Comparison of ENCODE assay signal across 12 mouse cellular contexts in genomic region chr13:51852560-51853190, GRCm38 (mm10). TPM values are rescaled to one million over a fixed set of nuclear protein-coding genes. Genes with fewer than 3 reads are reported as not detected.
DNase-seq lines count a peak whose midpoint lies in the region; ATAC-seq and TF ChIP-seq lines count a peak whose summit lies in the region.
"Had no signal": no experiment of that assay in that cellular context is flagged by ENCODE, and none has a peak within 500 bp of the region (broad histone marks: within the 10 kb centered on the region; RNA-seq: fewer than 3 reads in every experiment).

No protein-coding gene starts in this region.

- H3K4me1 ChIP-seq in heart, embryonic 13.5 days, result peaks cover 59% of the 10 kb centered on the region
- peaks cover 31% of the 10 kb centered on the region for H3K4me1 ChIP-seq in lung, embryonic 16.5 days (replicated peaks; ENCODE audit: control insufficient read depth, insufficient read depth, low read length)
- H3K4me1 ChIP-seq in lung, adult 2 months (ENCODE audit: control insufficient read depth, insufficient read depth, low read length), result peaks cover 10% of the 10 kb centered on the region; the same call in 1 of the 2 replicates

- peaks cover 7% of the 10 kb centered on the region for H3K79me2 ChIP-seq in myocyte (ENCODE audit: control insufficient read depth, insufficient read depth)

- no peak for TF ChIP-seq CTCF in lung, adult 2 months (IDR thresholded peaks at IDR 0.05; ENCODE audit: insufficient read depth, low read length)

- no peak for TF ChIP-seq POLR2A in lung, adult 2 months (IDR thresholded peaks at IDR 0.05; ENCODE audit: borderline replicate concordance, extremely low read depth, low read depth, low read length)
- TF ChIP-seq POLR2A in myocyte (IDR thresholded peaks at IDR 0.05; ENCODE audit: insufficient read length, low read depth), result no peak

- H3K4me3 ChIP-seq in heart, embryonic 13.5 days, result no peak overlapping the region
- H3K4me3 ChIP-seq in lung, embryonic 16.5 days (ENCODE audit: low read length), result no peak overlapping the region
- H3K4me3 ChIP-seq in lung, adult 2 months (replicated peaks; ENCODE audit: extremely low read depth, low read depth, low read length), result no peak overlapping the region
- H3K4me3 ChIP-seq in myocyte, result no peak overlapping the region
- H3K4me3 ChIP-seq: liver, embryonic 15.5 days; midbrain, embryonic 13.5 days had no signal

- intact Hi-C loops in heart, postnatal 14 days (cut with DNase I), result no loop called here

- H3K9me3 ChIP-seq in heart, embryonic 13.5 days, result no peaks in the 10 kb centered on the region
- H3K9me3 ChIP-seq in lung, embryonic 16.5 days (ENCODE audit: control insufficient read depth, low read length), result no peaks in the 10 kb centered on the region
- H3K9me3 ChIP-seq: liver, embryonic 15.5 days; midbrain, embryonic 13.5 days had no signal

- peaks cover 7% of the 10 kb centered on the region; the same call in 1 of the 2 replicates for H3K27me3 ChIP-seq in heart, embryonic 13.5 days (replicated peaks)
- H3K27me3 ChIP-seq in lung, embryonic 16.5 days (ENCODE audit: control insufficient read depth, insufficient read depth, low read depth, low read length), result no peaks in the 10 kb centered on the region; the same call in 1 of the 2 replicates
- no peaks in the 10 kb centered on the region for H3K27me3 ChIP-seq in myocyte (ENCODE audit: control insufficient read depth, insufficient read depth, insufficient read length)
- H3K27me3 ChIP-seq: liver, embryonic 15.5 days had no signal

- no peak for DNase-seq in heart, postnatal 14 days
- DNase-seq in lung, adult 2 months, result no peak
- DNase-seq in adipocyte (ENCODE audit: low spot score), result peak; percentile 44
- DNase-seq in frontal cortex, postnatal 36 days (ENCODE audit: low spot score in 2 of 2), result no peak
- DNase-seq in spleen, postnatal 14 days (ENCODE audit: low spot score in 2 of 2), result no peak
- DNase-seq: cerebellum, postnatal 36 days; right cerebral cortex, postnatal 4 days had no signal

- 16% methylated on average over 7 of the region's 7 CpGs for WGBS in heart, embryonic 13.5 days
- 22% methylated on average over 7 of the region's 7 CpGs for WGBS in lung, embryonic 16.5 days
- 52% methylated on average over 7 of the region's 7 CpGs for WGBS in lung, adult 2 months

- H3ac ChIP-seq in myocyte (ENCODE audit: control insufficient read depth, insufficient read length), result no peak overlapping the region

- peak overlapping the region; percentile 55; the same call in 1 of the 2 replicates for H3K9ac ChIP-seq in heart, embryonic 13.5 days
- peak overlapping the region; percentile 45; the same call in 1 of the 2 replicates for H3K9ac ChIP-seq in lung, embryonic 16.5 days (ENCODE audit: low read length)
- H3K9ac ChIP-seq: liver, embryonic 15.5 days; midbrain, embryonic 13.5 days had no signal

- peak overlapping the region; percentile 21 for H3K4me2 ChIP-seq in heart, embryonic 13.5 days
- no peak overlapping the region for H3K4me2 ChIP-seq in lung, embryonic 16.5 days (ENCODE audit: low read depth, low read length)
- peak overlapping the region; percentile 73 for H3K4me2 ChIP-seq in myocyte (ENCODE audit: low read depth)
- H3K4me2 ChIP-seq: liver, embryonic 15.5 days; midbrain, embryonic 13.5 days had no signal

- ATAC-seq in heart, embryonic 13.5 days (ENCODE audit: extremely low read depth, insufficient number of reproducible peaks, low FRiP score, low TSS enrichment), result no peak
- ATAC-seq in lung, embryonic 16.5 days (ENCODE audit: low read depth), result no peak

- H3K27ac ChIP-seq in heart, embryonic 13.5 days (replicated peaks), result peak overlapping the region; percentile 34; the same call in 1 of the 2 replicates
- peak overlapping the region; percentile 59 for H3K27ac ChIP-seq in lung, embryonic 16.5 days (ENCODE audit: low read length)
- H3K27ac ChIP-seq: liver, embryonic 15.5 days; midbrain, embryonic 13.5 days had no signal

- H3K36me3 ChIP-seq in heart, embryonic 13.5 days, result 0 out of 2 replicates have a peak, but pooled peaks cover 1% of the 10 kb centered on the region
- H3K36me3 ChIP-seq in lung, embryonic 16.5 days (ENCODE audit: control insufficient read depth, insufficient read depth, low read length), result no peaks in the 10 kb centered on the region
- no peaks in the 10 kb centered on the region for H3K36me3 ChIP-seq in myocyte (ENCODE audit: control insufficient read depth, insufficient read depth)
- H3K36me3 ChIP-seq: liver, embryonic 15.5 days; midbrain, embryonic 13.5 days had no signal

TF ChIP-seq in myocyte, 11 proteins besides CTCF, POLR2A, EP300 and RAD21:
- no peak for TF ChIP-seq E2F4 (IDR thresholded peaks at IDR 0.05; ENCODE audit: insufficient read depth)
- no peak for TF ChIP-seq MAX (IDR thresholded peaks at IDR 0.05; ENCODE audit: low read depth)
- no peak for TF ChIP-seq SRF (IDR thresholded peaks at IDR 0.05; ENCODE audit: control insufficient read depth, insufficient read length, low read depth)
- TF ChIP-seq TCF3 (IDR thresholded peaks at IDR 0.05; ENCODE audit: insufficient read length, low read depth), result no peak
- TF ChIP-seq MYOG (IDR thresholded peaks at IDR 0.05; ENCODE audit: control insufficient read depth in 1 of 3, insufficient read depth in 1 of 3, insufficient read length in 2 of 3, low read depth in 2 of 3), result no peak
- no peak for TF ChIP-seq CEBPB (IDR thresholded peaks at IDR 0.05; ENCODE audit: insufficient read depth, poor library complexity, severe bottlenecking)
- TF ChIP-seq TCF12 (IDR thresholded peaks at IDR 0.05; ENCODE audit: insufficient read depth, poor library complexity, severe bottlenecking), result no peak
- no peak for TF ChIP-seq MYOD1 (IDR thresholded peaks at IDR 0.05; ENCODE audit: control insufficient read depth in 1 of 3, insufficient read length in 2 of 3, low read depth in 2 of 3)
- TF ChIP-seq REST (IDR thresholded peaks at IDR 0.05; ENCODE audit: insufficient read depth, insufficient read length), result no peak
- TF ChIP-seq POLR2AphosphoS2 (IDR thresholded peaks at IDR 0.05; ENCODE audit: insufficient read length, low read depth), result no peak
- no peak for TF ChIP-seq USF1 (IDR thresholded peaks at IDR 0.05; ENCODE audit: low read depth)

RNA-seq across cellular contexts. Expression of gene Gadd45g, which starts 6.2 kb away (rescaled TPM):
- polyA plus RNA-seq in heart, embryonic 13.5 days (2015; fragmentation: Nextera tagmentation; extraction: Ambion mirVana), result 51.2 and 51.8 TPM in 2 replicates
- total RNA-seq in heart, postnatal 14 days (2021), result 10 to 100 TPM; 31.7 to 32.6 TPM
- polyA plus RNA-seq in lung, embryonic 16.5 days (2015; fragmentation: Nextera tagmentation; extraction: Ambion mirVana), result 74.4 and 92.3 TPM in 2 replicates
- polyA plus RNA-seq in lung, adult 2 months (2012; rRNA removed), result 43.5 and 60.1 TPM in 2 replicates
- 202 TPM for polyA plus RNA-seq in myocyte (2012; fragmentation: generic; extraction: Trizol)

RNA-seq across cellular contexts. Expression of gene Sema4d, which starts 59.1 kb away (rescaled TPM):
- polyA plus RNA-seq in heart, embryonic 13.5 days (2015; fragmentation: Nextera tagmentation; extraction: Ambion mirVana), result 13.0 and 13.9 TPM in 2 replicates
- 10 to 100 TPM; 78.3 to 78.4 TPM for total RNA-seq in heart, postnatal 14 days (2021)
- 9.0 and 9.8 TPM in 2 replicates for polyA plus RNA-seq in lung, embryonic 16.5 days (2015; fragmentation: Nextera tagmentation; extraction: Ambion mirVana)
- 15.0 and 23.3 TPM in 2 replicates for polyA plus RNA-seq in lung, adult 2 months (2012; rRNA removed)
- 15.3 TPM for polyA plus RNA-seq in myocyte (2012; fragmentation: generic; extraction: Trizol)
